Mouse (Mus musculus): Measurements from ENCODE around the gene Brms1l.

Brms1l gene

DNA sequence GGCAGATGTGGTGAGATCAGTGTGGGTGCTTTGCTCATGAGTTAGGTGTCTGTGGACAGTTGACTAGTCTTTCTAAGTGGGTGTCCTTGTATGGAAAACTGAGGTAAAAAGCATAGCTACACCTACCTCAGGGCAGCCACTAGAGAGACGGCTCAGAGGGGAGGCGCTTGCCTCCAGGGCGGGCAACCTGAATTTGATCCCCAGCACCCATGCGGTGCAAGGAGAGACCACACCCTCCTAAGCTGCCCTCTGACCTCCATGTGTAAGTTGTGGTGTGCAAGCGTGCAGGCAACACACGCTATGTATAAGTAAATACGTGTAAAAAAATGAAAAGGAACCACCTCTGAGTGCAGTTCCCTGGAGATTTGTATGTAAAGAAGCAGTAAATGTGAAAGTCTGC is 24.5 kb downstream of the Brms1l start:
- DNase-seq = no peak

DNA sequence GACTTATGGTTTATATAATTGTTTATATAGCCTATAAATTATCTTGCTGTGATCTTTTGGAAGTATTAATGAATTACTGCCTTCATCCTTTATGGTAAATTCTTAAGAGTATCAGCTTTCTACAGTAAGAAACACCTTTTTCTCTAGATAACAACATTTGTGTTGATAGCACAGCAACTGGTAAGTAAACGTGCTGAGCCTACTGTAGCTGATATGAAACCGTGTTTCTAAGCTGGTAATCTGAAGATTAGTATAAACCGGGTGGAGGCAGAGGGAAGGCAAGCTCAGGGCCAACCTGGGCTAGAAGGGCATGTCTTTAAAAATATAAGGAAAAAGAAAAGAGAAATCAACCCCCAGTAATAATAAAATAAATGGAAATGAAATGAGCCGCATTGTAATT is 31.6 kb downstream of the Brms1l start:
- DNase-seq = no peak

DNA sequence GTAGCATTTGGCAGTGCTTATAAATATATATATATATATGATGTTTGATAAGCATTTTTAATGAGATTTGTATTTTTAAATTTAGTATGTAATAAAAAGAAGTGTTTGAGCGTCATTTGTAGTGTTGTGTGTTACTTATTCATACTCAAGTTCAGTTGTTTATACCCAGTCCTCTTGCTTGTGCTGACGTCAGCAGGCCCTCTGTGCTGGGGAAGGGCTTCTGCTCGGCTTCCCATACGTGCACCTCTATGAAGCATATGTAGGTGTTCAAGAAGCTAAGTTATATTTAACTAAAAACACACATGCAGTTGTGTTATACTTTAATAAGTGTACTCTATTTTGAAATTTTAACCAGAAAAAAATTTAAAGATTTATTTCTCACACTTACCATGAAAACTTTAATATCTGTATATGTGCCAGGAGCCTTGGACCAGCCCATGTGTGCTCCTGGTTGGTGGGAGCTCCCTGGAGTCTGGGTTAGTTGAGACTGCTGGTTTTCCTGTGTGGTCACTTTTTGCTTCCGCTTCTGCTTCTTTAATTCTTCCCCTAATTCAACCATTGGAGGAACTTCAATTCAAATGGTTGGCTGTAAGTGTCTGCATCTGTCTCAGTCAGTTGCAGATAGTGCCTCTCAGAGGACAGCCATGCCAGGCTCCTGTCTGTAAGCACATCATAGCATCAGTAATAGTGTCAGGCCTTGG is 33.6 kb downstream of the Brms1l start:
- no peak for DNase-seq

DNA sequence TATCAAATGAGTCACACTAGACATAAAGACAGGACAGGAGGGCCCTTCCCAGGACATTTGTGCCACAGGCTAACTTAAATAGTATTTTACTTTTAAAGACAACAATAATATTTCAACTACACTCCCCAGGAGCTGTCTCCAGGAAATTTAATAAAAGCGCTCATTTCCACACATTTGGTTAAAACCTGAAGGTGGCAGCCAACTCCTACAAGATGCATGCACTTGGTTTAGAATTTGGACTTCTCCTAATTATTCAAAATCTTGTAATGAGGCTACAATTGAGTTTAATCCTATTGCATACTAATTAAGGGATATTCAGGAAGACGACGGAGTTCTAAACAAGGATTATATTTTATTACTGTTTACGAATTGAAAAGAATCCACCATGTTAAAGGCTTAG is 49.3 kb downstream of the Brms1l start:
- no peak for DNase-seq

DNA sequence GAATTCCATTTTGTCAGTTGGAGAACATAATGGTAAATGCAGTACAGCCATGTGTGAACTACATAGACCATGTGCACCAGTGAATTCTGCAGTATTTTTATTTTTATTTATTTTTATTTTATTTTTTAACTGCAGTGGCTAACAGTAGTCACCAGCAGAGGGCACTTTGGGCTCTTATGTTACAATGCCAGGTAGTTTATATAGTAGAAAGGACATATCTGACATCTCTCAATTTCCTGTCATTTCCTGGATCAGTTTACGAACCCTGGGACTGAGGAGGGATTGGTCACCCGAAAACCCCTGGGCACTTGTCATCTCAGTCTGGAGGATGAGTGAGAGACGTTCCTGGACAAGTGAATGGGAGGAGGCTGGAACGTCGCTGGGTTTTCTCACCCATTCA is 52.4 kb downstream of the Brms1l start:
- peak; percentile 5 to 12 for DNase-seq

DNA sequence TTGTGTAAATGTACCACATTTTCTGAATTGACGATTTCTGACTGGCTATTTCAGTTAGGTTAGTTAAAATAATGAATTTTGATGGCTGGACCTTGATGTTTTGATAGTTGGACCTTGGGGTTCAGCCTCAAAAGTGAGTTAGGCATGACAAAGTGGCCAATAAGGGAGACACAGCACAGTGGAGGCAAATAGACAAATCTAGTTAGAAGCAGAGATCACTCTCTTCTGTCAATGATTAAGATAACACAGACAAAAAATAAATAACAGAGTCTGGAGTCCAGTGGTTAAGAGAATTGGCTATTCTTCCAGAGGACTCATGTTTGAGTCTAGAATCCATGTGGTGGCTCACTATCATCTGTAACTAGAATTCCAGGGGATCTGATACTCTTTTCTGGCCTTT is 68.7 kb downstream of the Brms1l start:
- DNase-seq = no peak

DNA sequence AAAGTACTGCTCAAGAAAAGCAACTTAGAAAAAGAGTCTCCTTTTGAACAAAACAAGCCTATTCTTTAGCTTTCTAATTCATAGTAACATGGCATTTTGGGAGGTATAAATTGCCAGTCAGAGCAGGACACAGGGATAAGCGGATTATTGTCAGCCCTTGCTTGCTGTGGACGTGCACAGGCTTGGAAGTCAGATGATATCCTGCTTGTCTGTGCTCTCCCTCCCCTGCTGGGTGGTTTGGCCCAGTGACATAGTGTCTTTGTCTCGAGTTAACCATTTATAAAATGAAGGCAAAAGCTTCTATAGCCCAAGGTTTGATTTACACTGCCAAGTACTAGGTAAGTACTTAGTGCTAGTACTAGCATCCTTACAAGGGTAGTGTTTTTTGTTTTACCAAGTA is 76.0 kb downstream of the Brms1l start:
- peak; percentile 30 to 32 for DNase-seq

DNA sequence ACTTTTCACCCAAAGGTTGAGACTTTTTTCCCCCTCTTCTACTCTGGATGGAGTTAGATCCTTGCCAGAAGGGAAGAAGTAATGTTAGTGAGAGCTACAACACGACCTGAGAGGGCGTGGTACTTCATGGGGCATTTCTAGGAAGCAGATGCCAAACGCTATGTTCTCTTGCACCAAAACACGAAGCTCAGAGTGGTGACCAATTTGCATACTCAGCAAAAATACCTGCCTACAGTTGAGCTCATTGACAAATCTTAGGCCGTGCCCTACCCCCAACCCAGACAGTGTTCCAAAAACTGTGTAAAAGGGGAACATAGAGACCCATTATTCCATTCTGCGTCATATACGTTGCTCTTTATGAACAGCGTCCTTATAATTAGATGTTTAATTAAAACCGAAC is 77.1 kb downstream of the Brms1l start:
- no peak for DNase-seq

DNA sequence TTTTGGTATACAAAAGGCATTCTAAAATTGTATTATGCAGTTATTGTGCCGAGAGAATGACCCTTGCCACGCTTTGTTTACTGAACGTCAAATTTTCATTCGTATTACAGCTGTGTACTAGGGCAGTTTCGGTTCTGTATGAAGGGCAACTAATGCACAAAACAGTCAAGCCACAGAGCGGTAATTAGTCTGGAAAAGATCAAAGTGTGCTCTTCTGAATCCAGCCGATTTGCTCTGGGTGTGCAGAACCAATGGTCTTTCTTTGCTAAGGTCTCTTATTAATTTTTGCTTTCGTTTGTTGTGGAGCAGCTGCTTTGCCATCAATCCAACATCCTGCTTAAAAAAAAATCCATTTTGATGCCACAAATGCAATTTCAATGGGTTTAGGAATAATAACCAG is 80.1 kb downstream of the Brms1l start:
- DNase-seq = no peak

DNA sequence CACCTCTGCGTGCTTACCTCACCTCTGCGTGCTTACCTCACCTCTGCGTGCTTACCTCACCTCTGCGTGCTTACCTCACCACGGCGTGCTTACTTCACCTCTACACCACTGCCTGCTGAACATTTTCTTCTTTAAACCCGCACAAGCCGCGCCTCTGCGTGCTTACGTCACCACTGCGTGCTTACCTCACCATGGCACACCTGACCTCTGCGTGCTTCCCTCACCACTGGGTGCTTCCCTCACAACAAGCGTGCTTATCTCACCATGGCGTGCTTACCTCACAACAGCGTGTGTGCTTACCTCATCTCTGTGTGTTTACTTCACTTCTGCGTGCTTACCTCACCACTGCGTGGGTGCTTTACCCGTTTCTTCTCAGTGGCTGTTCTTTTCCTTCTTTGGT is 80.9 kb downstream of the Brms1l start:
- no peak for DNase-seq
